Mouse (Mus musculus) intestine, embryonic 16.5 days (tissue): ENCODE measurements at regions not wholly inside any gene's neighbourhood (a gene's known extent, or its start where the extent isn't known, plus 50 kb on each side); places are given as distances from the start of the nearest gene placed in this dataset.

ENCODE experiments used
- ATAC-seq: fragments of 200-750 bp; cut with Nextera tagmentation; 2 replicates; pipeline ENCODE4 v1.8.0; 2017; ENCODE audit warnings: moderate TSS enrichment, moderate library complexity
- H3K27ac ChIP-seq: fragments of 300-500 bp; sonication (generic); 2 replicates; pipeline ENCODE4 v1.5.1; 2014; ENCODE audit warnings: mild to moderate bottlenecking, low read length
- H3K27me3 ChIP-seq: fragments of 300-500 bp; sonication (generic); replicated peaks from 2 replicates; pipeline ENCODE4 v1.6.1; 2014; ENCODE audit warnings: low read length, control low read depth, mixed read lengths; ENCODE audit not compliant: control insufficient read depth, insufficient read depth
- H3K36me3 ChIP-seq: fragments of 300-500 bp; sonication (generic); 2 replicates; pipeline ENCODE4 v1.6.1; 2014; ENCODE audit warnings: low read length, control low read depth; ENCODE audit not compliant: control insufficient read depth, insufficient read depth
- H3K4me1 ChIP-seq: fragments of 300-500 bp; sonication (generic); 2 replicates; pipeline ENCODE4 v1.6.1; 2014; ENCODE audit warnings: low read length, control low read depth, mixed read lengths; ENCODE audit not compliant: control insufficient read depth, insufficient read depth
- H3K4me2 ChIP-seq: fragments of 300-500 bp; sonication (generic); 2 replicates; pipeline ENCODE4 v1.6.1; 2014; ENCODE audit warnings: low read depth, low read length, control low read depth
- H3K4me3 ChIP-seq: fragments of 300-500 bp; sonication (generic); 2 replicates; pipeline ENCODE4 v1.5.1; 2014; ENCODE audit warnings: mild to moderate bottlenecking, low read length
- H3K9ac ChIP-seq: fragments of 300-500 bp; sonication (generic); 2 replicates; pipeline ENCODE4 v1.6.1; 2014; ENCODE audit warnings: low read depth, low read length
- H3K9me3 ChIP-seq: fragments of 300-500 bp; sonication (generic); 2 replicates; pipeline ENCODE4 v1.6.1; 2016; ENCODE audit warnings: low read length, control low read depth; ENCODE audit not compliant: control insufficient read depth
- WGBS: fragments of 180-500 bp; shearing (Covaris S2); extraction: QIAGEN DNeasy Blood & Tissue Kit; methylation state at CpG from one replicate; pipeline ENCODE4 v1.1.7; 2014; 5-methylcytosine and 5-hydroxymethylcytosine counted together

DNA sequence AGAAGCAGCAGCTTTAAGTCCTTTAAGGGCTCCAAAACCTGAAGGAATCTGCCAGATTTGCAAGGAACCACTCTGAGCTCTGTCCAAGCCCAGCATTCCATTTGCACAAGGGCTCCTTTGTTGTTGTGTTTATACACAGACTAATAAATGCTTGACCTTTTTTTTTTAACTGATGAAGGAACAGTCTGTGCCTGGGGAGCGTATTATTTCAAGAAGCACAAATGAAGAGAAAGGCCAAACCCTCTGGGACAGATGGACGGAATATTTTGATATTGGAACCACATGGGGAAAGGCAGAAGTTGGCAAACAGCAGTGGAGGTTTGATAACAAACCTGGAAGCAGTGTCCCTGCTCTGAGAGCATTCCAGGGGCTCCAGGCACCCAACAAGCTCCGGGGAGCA, 125.3 kb upstream of the Jade1 start:
- no peak overlapping the region for H3K4me2 ChIP-seq
- ATAC-seq = no peak
- H3K9ac ChIP-seq = no peak overlapping the region
- no peaks in the 10 kb centered on the region for H3K4me1 ChIP-seq
- no peak overlapping the region for H3K27ac ChIP-seq
- no peaks in the 10 kb centered on the region for H3K9me3 ChIP-seq
- no peak overlapping the region for H3K4me3 ChIP-seq
- H3K27me3 ChIP-seq = no peaks in the 10 kb centered on the region
- H3K36me3 ChIP-seq = no peaks in the 10 kb centered on the region
- WGBS = 41% methylated on average over 3 of the region's 3 CpGs

DNA sequence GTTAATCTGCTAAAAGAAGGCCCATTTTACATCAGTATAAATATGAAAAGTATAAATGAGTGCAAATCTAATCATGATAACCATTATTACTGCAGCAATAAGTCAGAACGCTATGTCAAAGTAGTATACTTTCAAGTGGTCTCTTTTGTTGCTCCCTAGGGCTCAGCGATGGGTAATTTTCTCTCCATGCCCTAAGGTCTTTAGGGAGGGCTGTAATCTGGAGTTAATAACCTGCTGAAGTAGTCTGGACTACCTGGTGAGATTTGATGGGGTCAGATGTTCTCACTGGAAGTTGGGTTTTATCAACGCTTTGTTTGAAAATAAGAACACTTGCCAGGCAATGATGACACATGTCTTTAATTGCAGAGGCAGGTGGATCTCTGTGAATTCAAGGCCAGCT, 128.6 kb upstream of the Jade1 start:
- ATAC-seq = no peak
- peaks cover 9% of the 10 kb centered on the region for H3K4me1 ChIP-seq
- no peak overlapping the region for H3K9ac ChIP-seq
- 83% methylated on average over 3 of the region's 3 CpGs for WGBS
- no peaks in the 10 kb centered on the region for H3K27me3 ChIP-seq
- no peaks in the 10 kb centered on the region for H3K9me3 ChIP-seq
- H3K4me3 ChIP-seq = no peak overlapping the region
- H3K27ac ChIP-seq = no peak overlapping the region
- no peaks in the 10 kb centered on the region for H3K36me3 ChIP-seq
- no peak overlapping the region for H3K4me2 ChIP-seq

DNA sequence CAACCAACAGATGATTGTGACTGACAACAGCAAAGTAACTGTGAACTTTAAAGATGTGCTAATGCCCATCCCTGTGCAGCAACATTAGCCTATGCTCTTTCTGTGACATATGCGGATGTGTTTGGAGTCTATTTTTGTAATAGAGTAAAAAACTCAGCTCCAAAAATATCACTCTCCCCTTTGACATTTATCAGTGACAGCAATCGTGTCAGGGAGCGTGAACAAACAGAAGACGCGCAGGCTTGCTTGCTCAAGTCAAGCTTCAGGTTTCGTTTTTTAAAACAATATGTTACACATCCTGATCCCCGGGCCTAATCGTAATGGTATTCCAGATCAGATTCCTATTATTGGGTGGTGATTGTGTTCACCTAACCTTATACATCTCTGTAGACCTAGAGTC, 129.7 kb upstream of the Jade1 start:
- no peak overlapping the region for H3K4me2 ChIP-seq
- WGBS = 88% methylated on average over 8 of the region's 8 CpGs
- no peaks in the 10 kb centered on the region for H3K9me3 ChIP-seq
- H3K4me3 ChIP-seq = no peak overlapping the region
- no peak overlapping the region for H3K9ac ChIP-seq
- no peak overlapping the region for H3K27ac ChIP-seq
- no peak for ATAC-seq
- no peaks in the 10 kb centered on the region for H3K27me3 ChIP-seq
- peaks cover 9% of the 10 kb centered on the region for H3K4me1 ChIP-seq
- H3K36me3 ChIP-seq = no peaks in the 10 kb centered on the region

DNA sequence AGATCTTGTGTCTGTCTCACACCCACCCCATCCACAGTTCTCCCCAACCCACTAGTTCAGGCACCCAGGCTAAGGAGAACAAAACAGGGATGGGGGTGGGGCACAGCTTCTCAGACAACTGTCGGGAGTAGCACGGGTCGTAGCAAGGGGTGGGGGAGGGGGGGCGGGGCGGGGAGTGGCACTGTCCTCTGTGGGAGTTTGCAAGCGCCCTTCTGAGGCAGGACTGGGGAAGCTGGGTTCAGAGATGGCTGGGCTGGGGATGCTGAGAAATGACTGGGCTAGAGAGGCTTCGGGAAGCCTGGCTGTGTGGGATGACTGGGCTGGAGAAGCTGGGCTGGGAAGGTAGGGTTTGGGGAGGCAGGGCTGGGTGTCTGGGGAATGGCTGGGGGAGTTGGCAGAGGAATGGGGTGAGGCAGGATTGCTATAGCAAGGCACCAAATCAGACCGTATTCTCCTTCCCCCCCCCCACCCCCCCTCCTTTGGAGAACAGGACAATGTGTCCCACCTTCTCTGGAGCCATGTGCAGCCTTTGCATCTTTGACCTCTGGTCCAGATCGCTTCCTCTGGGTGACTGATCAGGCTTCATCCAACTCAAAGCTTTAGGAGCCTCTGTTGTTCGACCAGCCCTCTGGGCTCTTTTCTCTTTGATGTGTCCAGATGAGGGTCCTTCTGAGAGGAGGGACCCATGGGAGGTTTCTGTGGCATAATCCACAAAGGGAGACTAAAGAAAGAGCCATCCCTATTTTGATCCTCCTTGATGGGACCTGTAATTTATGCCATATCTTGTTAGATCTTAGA, 131.2 kb upstream of the Jade1 start:
- Histone ChIP-seq H3K36me3 (no peaks in the 10 kb centered on the region), H3K4me2 (no peak overlapping the region), H3K27me3 (no peaks in the 10 kb centered on the region), H3K9me3 (no peaks in the 10 kb centered on the region), H3K4me3 (no peak overlapping the region), H3K27ac (no peak overlapping the region), H3K9ac (no peak overlapping the region), H3K4me1 (peaks cover 9% of the 10 kb centered on the region)
- WGBS = 25% methylated on average over 10 of the region's 10 CpGs
- ATAC-seq = peak; percentile 12; the same call in 1 of the 2 replicates

DNA sequence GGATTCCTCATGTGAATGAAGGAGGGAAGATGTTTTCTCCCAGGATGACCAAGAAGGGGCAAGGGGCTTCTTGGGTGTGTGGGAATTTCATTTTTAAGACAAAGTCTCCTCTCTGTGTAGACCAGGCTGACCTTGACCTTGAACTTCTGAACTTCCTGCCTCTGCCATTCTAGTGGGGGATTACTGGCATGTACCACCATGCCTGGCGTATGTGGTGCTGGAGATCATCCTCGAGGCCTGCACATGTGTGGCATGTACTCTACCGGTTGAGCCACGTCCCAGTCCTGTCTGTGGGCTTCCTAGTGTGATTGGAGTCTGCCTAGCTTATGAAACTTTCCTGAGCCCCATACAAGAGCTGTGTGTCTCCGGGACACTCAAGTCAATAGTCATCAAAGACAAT, 131.9 kb upstream of the Jade1 start:
- ATAC-seq = peak; percentile 36
- H3K9ac ChIP-seq = no peak overlapping the region
- no peaks in the 10 kb centered on the region for H3K27me3 ChIP-seq
- 51% methylated on average over 5 of the region's 5 CpGs for WGBS
- peaks cover 9% of the 10 kb centered on the region for H3K4me1 ChIP-seq
- no peak overlapping the region for H3K27ac ChIP-seq
- H3K9me3 ChIP-seq = no peaks in the 10 kb centered on the region
- no peak overlapping the region for H3K4me3 ChIP-seq
- no peaks in the 10 kb centered on the region for H3K36me3 ChIP-seq
- 0 out of 2 replicates have a peak overlapping the region, but pooled peaks have one; percentile 6 for H3K4me2 ChIP-seq

DNA sequence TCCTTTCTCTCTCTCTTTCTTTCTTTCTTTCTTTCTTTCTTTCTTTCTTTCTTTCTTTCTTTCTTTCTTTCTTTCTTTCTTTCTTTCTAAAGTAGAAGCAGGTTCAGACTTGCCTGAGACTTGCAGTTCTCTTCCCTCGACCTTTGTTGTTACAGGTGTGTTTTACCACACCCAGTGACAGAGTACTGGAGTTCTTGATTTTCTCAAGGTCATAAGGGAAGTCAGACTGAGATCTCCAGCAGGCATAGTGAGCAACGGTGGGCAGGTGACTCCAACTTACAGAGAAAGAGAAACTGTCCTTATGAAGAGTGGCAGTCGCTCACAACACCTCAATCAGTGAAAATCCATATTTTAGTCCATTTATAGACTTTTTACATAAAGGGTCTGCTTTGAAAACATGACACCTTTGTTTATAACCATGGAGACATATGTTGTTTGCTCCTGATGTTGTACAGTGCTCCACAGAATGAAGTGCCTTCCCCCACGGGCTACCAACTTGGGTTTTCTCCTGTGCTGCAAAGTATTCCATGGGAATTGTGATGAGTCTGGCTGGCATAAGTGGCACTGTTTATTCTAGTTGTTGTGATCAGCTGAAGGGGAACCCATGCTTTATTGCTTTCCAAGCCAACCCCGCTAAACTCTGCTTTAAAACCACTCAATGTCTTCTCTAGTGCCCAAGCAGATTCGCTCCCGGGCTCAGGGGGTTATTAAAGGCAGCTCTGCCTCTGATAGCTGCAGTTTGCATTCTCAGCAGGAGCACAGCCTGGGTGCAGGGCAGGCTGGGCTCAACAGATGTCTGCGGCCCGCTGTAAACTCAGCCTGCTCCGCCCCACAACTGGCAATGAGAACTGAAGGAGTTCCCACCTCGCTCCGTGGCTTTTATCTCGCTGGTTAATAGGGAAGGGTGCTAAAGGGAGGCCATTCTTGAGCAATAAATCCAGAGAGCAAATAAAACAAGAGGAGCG, 132.6 kb upstream of the Jade1 start:
- 17% methylated on average over 14 of the region's 14 CpGs for WGBS
- no peaks in the 10 kb centered on the region for H3K27me3 ChIP-seq
- no peaks in the 10 kb centered on the region for H3K36me3 ChIP-seq
- ATAC-seq = peak; percentile 91
- H3K9me3 ChIP-seq = no peaks in the 10 kb centered on the region
- peak overlapping the region; percentile 14; the same call in 1 of the 2 replicates for H3K9ac ChIP-seq
- peaks cover 9% of the 10 kb centered on the region for H3K4me1 ChIP-seq
- 0 out of 2 replicates have a peak overlapping the region, but pooled peaks have one; percentile 6 for H3K4me2 ChIP-seq
- H3K27ac ChIP-seq = peak overlapping the region; percentile 77
- no peak overlapping the region for H3K4me3 ChIP-seq

DNA sequence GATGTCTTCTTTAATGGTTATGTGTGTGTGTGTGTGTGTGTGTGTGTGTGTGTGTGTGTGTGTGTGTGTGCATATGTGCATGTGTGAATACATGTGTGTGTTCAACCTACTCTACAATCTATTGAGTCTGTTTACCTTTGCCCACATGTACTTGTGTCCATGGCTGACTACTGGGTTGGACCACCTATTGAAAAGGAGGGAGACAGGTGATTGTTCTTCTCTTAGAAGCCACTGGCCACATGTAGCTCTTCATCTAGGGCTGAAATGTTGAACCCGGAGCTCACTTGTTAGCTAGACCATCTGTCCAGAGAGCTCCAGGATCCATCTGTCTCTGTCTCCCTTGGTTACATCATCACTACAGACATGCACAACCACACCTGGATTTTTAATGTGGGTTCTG, 141.8 kb upstream of the Jade1 start:
- H3K9me3 ChIP-seq = no peaks in the 10 kb centered on the region
- no peak for ATAC-seq
- 75% methylated on average over 1 of the region's 1 CpGs for WGBS
- no peak overlapping the region for H3K4me2 ChIP-seq
- no peak overlapping the region for H3K27ac ChIP-seq
- no peaks in the 10 kb centered on the region for H3K36me3 ChIP-seq
- no peaks in the 10 kb centered on the region for H3K27me3 ChIP-seq
- H3K9ac ChIP-seq = no peak overlapping the region
- no peak overlapping the region for H3K4me3 ChIP-seq
- peaks cover 3% of the 10 kb centered on the region; the same call in 1 of the 2 replicates for H3K4me1 ChIP-seq

DNA sequence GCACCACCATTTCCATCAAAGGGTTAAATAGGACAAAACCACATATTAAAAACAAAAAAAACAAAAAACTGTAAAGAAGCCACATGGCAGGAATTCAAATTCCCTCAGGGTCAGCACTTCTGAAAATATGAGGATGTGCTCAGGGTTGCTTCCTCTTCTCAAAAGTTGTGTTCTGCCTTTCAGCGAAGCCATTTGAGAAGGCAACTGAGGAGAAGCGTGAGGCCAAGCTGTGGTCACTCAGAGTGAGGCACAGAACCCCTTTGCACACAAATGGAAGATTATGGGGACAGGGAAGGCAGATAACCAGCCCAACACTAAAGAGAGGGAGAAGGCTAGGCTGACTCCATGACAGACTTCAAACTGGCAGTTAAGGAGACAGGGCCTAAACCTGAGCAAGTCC, 142.8 kb upstream of the Jade1 start:
- Histone ChIP-seq H3K4me1 (peaks cover 6% of the 10 kb centered on the region), H3K36me3 (no peaks in the 10 kb centered on the region), H3K9ac (no peak overlapping the region), H3K4me2 (no peak overlapping the region), H3K27ac (no peak overlapping the region), H3K4me3 (no peak overlapping the region), H3K27me3 (no peaks in the 10 kb centered on the region), H3K9me3 (no peaks in the 10 kb centered on the region)
- whole genome bisulfite sequencing = 69% methylated on average over 2 of the region's 2 CpGs
- no peak for ATAC-seq
